Mouse (Mus musculus): ENCODE results near the gene Gm20219.

DNA sequence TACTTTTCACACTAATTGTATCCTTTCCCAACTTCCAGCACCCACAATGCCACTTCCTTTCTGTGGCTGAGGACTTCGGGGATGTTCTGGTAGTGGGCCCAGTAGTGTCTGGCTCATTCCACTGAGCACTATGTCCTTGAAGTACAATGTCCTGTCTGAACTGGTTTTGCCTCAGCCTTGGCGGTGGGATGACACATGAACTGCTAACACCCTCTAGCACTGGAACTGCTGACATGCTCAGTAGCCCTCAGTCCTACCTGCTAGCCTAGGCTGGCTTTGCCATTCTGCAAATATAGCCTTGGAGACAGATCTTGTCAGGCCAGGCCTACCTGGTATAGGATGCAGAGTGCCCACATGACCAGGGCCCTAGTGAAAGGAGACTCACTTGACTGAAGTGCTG lies 7.7 kb upstream of the Gm20219 start:
- no peak for TF ChIP-seq CTCF (IDR thresholded peaks at IDR 0.05; ENCODE audit: low read depth)
- TF ChIP-seq EP300 (IDR thresholded peaks at IDR 0.05; ENCODE audit: low read depth): no peak
